Mouse (Mus musculus) ZHBTc4 (cell line): ENCODE measurements around the gene Rras2.

ENCODE experiments used
- DNase-seq: peaks from one replicate; pipeline ENCODE4 v3.0.0-alpha.2; 2011; ENCODE audit warnings: low read depth, low spot score

Gene Rras2

GRCm38 (mm10) chr7:114029596-114029995, 88.0 kb downstream of the Rras2 start:
- DNase-seq = no peak

- no peak for DNase-seq
Measured at GRCm38 (mm10) chr7:114028828-114029227, 88.8 kb downstream of the Rras2 start.

- DNase-seq = no peak
Measured at GRCm38 (mm10) chr7:114027406-114027805, 90.2 kb downstream of the Rras2 start.

GRCm38 (mm10) chr7:114026923-114027322, 90.7 kb downstream of the Rras2 start:
- no peak for DNase-seq

GRCm38 (mm10) chr7:114020704-114021093, 96.9 kb downstream of the Rras2 start:
- peak; percentile 69 for DNase-seq

- DNase-seq = peak; percentile 22
Measured at GRCm38 (mm10) chr7:114020057-114020703, 97.4 kb downstream of the Rras2 start.

- no peak for DNase-seq
Measured at GRCm38 (mm10) chr7:114018861-114019260, 98.7 kb downstream of the Rras2 start.

GRCm38 (mm10) chr7:114016001-114016949, 101.3 kb downstream of the Rras2 start:
- DNase-seq = no peak

GRCm38 (mm10) chr7:114011726-114012443, 105.7 kb downstream of the Rras2 start:
- no peak for DNase-seq

- peak; percentile 51 for DNase-seq
Measured at GRCm38 (mm10) chr7:114007565-114007964, 110.0 kb downstream of the Rras2 start.

GRCm38 (mm10) chr7:114006456-114006855, 111.1 kb downstream of the Rras2 start:
- DNase-seq = no peak

GRCm38 (mm10) chr7:114005499-114005898, 112.1 kb downstream of the Rras2 start:
- no peak for DNase-seq

- peak; percentile 41 for DNase-seq
Measured at GRCm38 (mm10) chr7:114004171-114004570, 113.4 kb downstream of the Rras2 start.

GRCm38 (mm10) chr7:113997675-113998354, 119.8 kb downstream of the Rras2 start:
- no peak for DNase-seq
